Mouse (Mus musculus): ENCODE measurements around the gene Ssu2.

The Ssu2 gene

GRCm38 (mm10) chr6:112339016-112339415 is 48.8 kb downstream of the Ssu2 start:
- DNase-seq (ENCODE audit: low spot score in 2 of 2) = no peak

- no peak for DNase-seq (ENCODE audit: low spot score in 2 of 2)
Observed at GRCm38 (mm10) chr6:112337667-112338066, 50.2 kb downstream of the Ssu2 start.

GRCm38 (mm10) chr6:112333930-112334329 is 53.9 kb downstream of the Ssu2 start:
- no peak for DNase-seq (ENCODE audit: low spot score in 2 of 2)

- DNase-seq (ENCODE audit: low spot score in 2 of 2) = no peak
Observed at GRCm38 (mm10) chr6:112331223-112331598, 56.6 kb downstream of the Ssu2 start.

- DNase-seq (ENCODE audit: low spot score in 2 of 2) = no peak
Observed at GRCm38 (mm10) chr6:112330520-112331222, 57.2 kb downstream of the Ssu2 start.

- no peak for DNase-seq (ENCODE audit: low spot score in 2 of 2)
Observed at GRCm38 (mm10) chr6:112327793-112328192, 60.0 kb downstream of the Ssu2 start.

- no peak for DNase-seq (ENCODE audit: low spot score in 2 of 2)
Observed at GRCm38 (mm10) chr6:112325213-112325612, 62.6 kb downstream of the Ssu2 start.

- DNase-seq (ENCODE audit: low spot score in 2 of 2) = no peak
Observed at GRCm38 (mm10) chr6:112322916-112323315, 64.9 kb downstream of the Ssu2 start.

GRCm38 (mm10) chr6:112320679-112321078 is 67.1 kb downstream of the Ssu2 start:
- DNase-seq (ENCODE audit: low spot score in 2 of 2) = no peak

- DNase-seq (ENCODE audit: low spot score in 2 of 2) = no peak
Observed at GRCm38 (mm10) chr6:112319449-112319848, 68.4 kb downstream of the Ssu2 start.

- DNase-seq (ENCODE audit: low spot score in 2 of 2) = no peak
Observed at GRCm38 (mm10) chr6:112311385-112311784, 76.4 kb downstream of the Ssu2 start.

- no peak for DNase-seq (ENCODE audit: low spot score in 2 of 2)
Observed at GRCm38 (mm10) chr6:112309330-112309938, 78.4 kb downstream of the Ssu2 start.

Data from spleen, postnatal 14 days (tissue).